In the genomic region with DNA sequence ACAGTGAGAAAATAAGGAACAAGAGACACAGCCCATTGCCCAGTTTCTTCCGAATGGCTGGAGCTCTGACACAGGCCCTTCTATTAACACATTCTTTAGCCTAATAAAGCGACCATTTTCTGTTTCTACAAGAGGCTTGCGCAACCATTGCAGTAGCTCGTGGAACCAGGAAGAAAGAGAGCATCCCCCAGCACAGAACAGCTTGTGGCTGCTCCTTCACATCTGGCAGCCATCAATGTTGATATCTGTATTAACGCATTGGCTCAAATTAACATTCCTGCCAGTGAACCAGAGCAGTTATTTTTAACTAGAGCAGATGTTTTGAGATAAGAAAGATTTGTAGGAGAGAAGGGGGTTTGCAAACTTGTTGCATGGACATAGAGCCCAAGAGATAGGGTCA, we compare ENCODE assay signal across 20 mouse cellular contexts. TPM values are rescaled to one million over a fixed set of nuclear protein-coding genes. Genes with fewer than 3 reads are reported as not detected.
DNase-seq lines count a peak whose midpoint lies in the region; ATAC-seq and TF ChIP-seq lines count a peak whose summit lies in the region.
"Had no signal": no experiment of that assay in that cellular context is flagged by ENCODE, and none has a peak within 500 bp of the region (broad histone marks: within the 10 kb centered on the region; RNA-seq: fewer than 3 reads in every experiment).

No protein-coding gene starts in this region.

- WGBS in kidney, adult 2 months: 60% methylated on average over 5 of the region's 5 CpGs
- 40% methylated on average over 5 of the region's 5 CpGs for WGBS in embryonic facial prominence, embryonic 11.5 days
- 38% methylated on average over 5 of the region's 5 CpGs for WGBS in stomach, embryonic 16.5 days

- ATAC-seq in embryonic facial prominence, embryonic 11.5 days (replicated peaks; ENCODE audit: insufficient number of reproducible peaks, low FRiP score, low TSS enrichment, low read depth): no peak
- peak; percentile 47; the same call in 1 of the 2 replicates for ATAC-seq in stomach, embryonic 16.5 days (ENCODE audit: insufficient read depth, low FRiP score)
- ATAC-seq: forebrain, embryonic 16.5 days had no signal

- no peaks in the 10 kb centered on the region for H3K4me1 ChIP-seq in kidney, adult 2 months (ENCODE audit: control insufficient read depth, insufficient read depth, low read length)
- no peaks in the 10 kb centered on the region for H3K4me1 ChIP-seq in embryonic facial prominence, embryonic 11.5 days (ENCODE audit: control insufficient read depth, insufficient read depth, low read length)
- H3K4me1 ChIP-seq in stomach, embryonic 16.5 days (ENCODE audit: control insufficient read depth, insufficient read depth, low read length): no peaks in the 10 kb centered on the region
- H3K4me1 ChIP-seq: megakaryocyte, embryonic 14.5 days; neural tube, embryonic 15.5 days had no signal

- H3K4me2 ChIP-seq in embryonic facial prominence, embryonic 11.5 days (ENCODE audit: low read depth, low read length): no peak overlapping the region
- no peak overlapping the region for H3K4me2 ChIP-seq in stomach, embryonic 16.5 days (ENCODE audit: low read depth, low read length)
- H3K4me2 ChIP-seq: hindbrain, embryonic 14.5 days; liver, embryonic 13.5 days; neural tube, embryonic 15.5 days had no signal

- H3K4me3 ChIP-seq in kidney, adult 2 months (ENCODE audit: insufficient read depth, low read depth, low read length): no peak overlapping the region
- no peak overlapping the region for H3K4me3 ChIP-seq in embryonic facial prominence, embryonic 11.5 days (ENCODE audit: low read depth, low read length)
- no peak overlapping the region for H3K4me3 ChIP-seq in stomach, embryonic 16.5 days (replicated peaks; ENCODE audit: low read length)
- H3K4me3 ChIP-seq: liver, embryonic 13.5 days; megakaryocyte, embryonic 14.5 days; neural tube, embryonic 15.5 days had no signal

- TF ChIP-seq POLR2A in kidney, adult 2 months (IDR thresholded peaks at IDR 0.05; ENCODE audit: low read depth, low read length): no peak

- H3K36me3 ChIP-seq in kidney, adult 2 months (ENCODE audit: control insufficient read depth, insufficient read depth, low read length): no peaks in the 10 kb centered on the region
- H3K36me3 ChIP-seq in embryonic facial prominence, embryonic 11.5 days (replicated peaks; ENCODE audit: control insufficient read depth, insufficient read depth, low read depth, low read length): no peaks in the 10 kb centered on the region
- H3K36me3 ChIP-seq in stomach, embryonic 16.5 days (ENCODE audit: control insufficient read depth, insufficient read depth, low read length): no peaks in the 10 kb centered on the region
- H3K36me3 ChIP-seq: liver, embryonic 13.5 days; neural tube, embryonic 15.5 days had no signal

- no peak overlapping the region for H3K9ac ChIP-seq in embryonic facial prominence, embryonic 11.5 days (replicated peaks; ENCODE audit: low read length)
- no peak overlapping the region for H3K9ac ChIP-seq in stomach, embryonic 16.5 days (ENCODE audit: low read length)
- H3K9ac ChIP-seq: hindbrain, embryonic 14.5 days; liver, embryonic 13.5 days; neural tube, embryonic 15.5 days had no signal

- H3K27me3 ChIP-seq in kidney, adult 2 months (replicated peaks; ENCODE audit: control insufficient read depth, insufficient read depth, low read length): no peaks in the 10 kb centered on the region
- H3K27me3 ChIP-seq in embryonic facial prominence, embryonic 11.5 days (ENCODE audit: control insufficient read depth, insufficient read depth, low read length): no peaks in the 10 kb centered on the region
- H3K27me3 ChIP-seq in stomach, embryonic 16.5 days (ENCODE audit: control insufficient read depth, insufficient read depth, low read length): no peaks in the 10 kb centered on the region
- H3K27me3 ChIP-seq: liver, embryonic 13.5 days; megakaryocyte, embryonic 14.5 days; neural tube, embryonic 15.5 days had no signal

- DNase-seq in kidney, adult 2 months: peak; percentile 52
- DNase-seq in kidney, adult 18-20 months: no peak
- peak; percentile 70 for DNase-seq in embryonic facial prominence, embryonic 11.5 days (ENCODE audit: low spot score)
- peak; percentile 25 to 37 for DNase-seq in kidney, postnatal 4 days
- no peak for DNase-seq in cerebellum, adult 9-11 months
- no peak for DNase-seq in testis, postnatal 10 days (ENCODE audit: low spot score)
- DNase-seq in cerebellum, postnatal 36 days: no peak
- DNase-seq: B cell, adult 2 months; cerebellum, postnatal 25 days; gastrocnemius, postnatal 10 days; heart, postnatal 14 days; layer of hippocampus, postnatal 36 days; left cerebral cortex, postnatal 4 days; liver, embryonic 13.5 days; thymus, postnatal 36 days had no signal

- TF ChIP-seq CTCF in kidney, adult 2 months (conservative IDR thresholded peaks at IDR 0.05; ENCODE audit: insufficient read depth, insufficient read length, low read depth, low read length): no peak

- no peak overlapping the region for H3K27ac ChIP-seq in kidney, adult 2 months (ENCODE audit: insufficient read depth, low read depth, low read length)
- no peak overlapping the region for H3K27ac ChIP-seq in embryonic facial prominence, embryonic 11.5 days (replicated peaks; ENCODE audit: low read depth, low read length)
- H3K27ac ChIP-seq in stomach, embryonic 16.5 days (ENCODE audit: low read length): no peak overlapping the region
- H3K27ac ChIP-seq: hindbrain, embryonic 14.5 days; liver, embryonic 13.5 days; neural tube, embryonic 15.5 days had no signal

- H3K9me3 ChIP-seq in embryonic facial prominence, embryonic 11.5 days (replicated peaks; ENCODE audit: control insufficient read depth, low read length): no peaks in the 10 kb centered on the region
- no peaks in the 10 kb centered on the region for H3K9me3 ChIP-seq in stomach, embryonic 16.5 days (replicated peaks; ENCODE audit: control insufficient read depth, low read length)
- H3K9me3 ChIP-seq: liver, embryonic 13.5 days; neural tube, embryonic 15.5 days had no signal

RNA-seq across cellular contexts. Expression of a gene that starts 44.2 kb away (rescaled TPM):
- polyA plus RNA-seq in kidney, adult 2 months (2012; rRNA removed): 12.1 and 13.0 TPM in 2 replicates
- polyA plus RNA-seq in embryonic facial prominence, embryonic 11.5 days (2014; fragmentation: Nextera tagmentation; extraction: Ambion mirVana): 28.7 and 29.6 TPM in 2 replicates
- 28.7 and 29.7 TPM in 2 replicates for polyA plus RNA-seq in stomach, embryonic 16.5 days (2015; fragmentation: Nextera tagmentation; extraction: Ambion mirVana)

Comparison
In these comparisons a context has a peak if more than half of its experiments do, and no peak if none do; other contexts are left out.
1. DNase-seq: peak in kidney, adult 2 months (single experiment), embryonic facial prominence, embryonic 11.5 days (single experiment) and kidney, postnatal 4 days (2 of 2); none in kidney, adult 18-20 months (single experiment), cerebellum, adult 9-11 months (single experiment), testis, postnatal 10 days (single experiment) and cerebellum, postnatal 36 days (0 of 2).